Mouse (Mus musculus): ENCODE measurements around the gene Ssh2.

Ssh2 gene

GRCm38 (mm10) chr11:77215951-77216760 is at the start of gene Ssh2:
Gene Ssh2, plus strand, starts transcription at chr11:77216287.
- DNase-seq (ENCODE audit: low spot score in 2 of 2), result peak; percentile 73 to 76

DNA sequence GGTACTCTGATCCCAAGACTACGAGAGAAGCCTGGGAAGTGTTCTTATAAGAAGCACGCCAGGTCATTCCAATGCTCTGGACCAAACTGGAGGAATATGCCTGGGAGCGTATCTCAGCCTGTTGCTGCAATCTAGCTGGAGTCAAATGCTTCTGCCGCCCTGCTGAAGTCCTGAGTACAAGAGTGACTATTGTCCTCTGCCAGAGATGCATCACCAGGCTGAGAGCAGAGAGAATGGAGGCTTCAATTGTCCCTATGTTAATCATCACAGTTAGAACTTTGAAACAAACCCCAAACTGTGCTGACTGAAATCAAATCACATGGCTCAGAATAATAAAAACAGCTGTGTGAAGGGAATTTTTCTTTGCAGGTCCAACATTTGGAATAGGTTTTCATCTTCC is 42.4 kb upstream of the Ssh2 start:
- DNase-seq (ENCODE audit: low spot score in 2 of 2), result no peak

GRCm38 (mm10) chr11:77174531-77174930 is 41.6 kb upstream of the Ssh2 start:
- DNase-seq (ENCODE audit: low spot score in 2 of 2), result no peak

- no peak for DNase-seq (ENCODE audit: low spot score in 2 of 2)
Measured at GRCm38 (mm10) chr11:77179771-77180170, 36.3 kb upstream of the Ssh2 start.

- DNase-seq (ENCODE audit: low spot score in 2 of 2), result no peak
Measured at GRCm38 (mm10) chr11:77180886-77181285, 35.2 kb upstream of the Ssh2 start.

DNA sequence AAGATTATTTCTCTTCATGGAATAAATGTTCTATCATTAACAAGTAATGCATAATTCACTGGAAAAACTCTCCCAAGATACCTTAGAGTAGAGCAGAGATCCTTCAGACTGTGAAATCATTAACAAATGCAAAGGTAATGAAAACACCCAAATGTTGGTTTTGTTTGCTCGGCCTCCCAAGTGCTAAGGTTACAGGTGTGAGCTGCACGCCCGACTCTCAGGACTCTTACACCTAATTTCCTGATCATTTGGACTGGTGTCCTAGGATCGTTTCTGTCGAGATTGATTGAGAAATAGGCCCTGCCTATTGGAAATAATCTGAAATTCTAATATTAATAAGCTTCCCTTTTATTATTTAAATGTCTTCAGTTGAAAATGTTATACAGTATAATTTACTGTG is 34.6 kb upstream of the Ssh2 start:
- no peak for DNase-seq (ENCODE audit: low spot score in 2 of 2)

- DNase-seq (ENCODE audit: low spot score in 2 of 2), result no peak
Measured at GRCm38 (mm10) chr11:77182041-77182440, 34.0 kb upstream of the Ssh2 start.

DNA sequence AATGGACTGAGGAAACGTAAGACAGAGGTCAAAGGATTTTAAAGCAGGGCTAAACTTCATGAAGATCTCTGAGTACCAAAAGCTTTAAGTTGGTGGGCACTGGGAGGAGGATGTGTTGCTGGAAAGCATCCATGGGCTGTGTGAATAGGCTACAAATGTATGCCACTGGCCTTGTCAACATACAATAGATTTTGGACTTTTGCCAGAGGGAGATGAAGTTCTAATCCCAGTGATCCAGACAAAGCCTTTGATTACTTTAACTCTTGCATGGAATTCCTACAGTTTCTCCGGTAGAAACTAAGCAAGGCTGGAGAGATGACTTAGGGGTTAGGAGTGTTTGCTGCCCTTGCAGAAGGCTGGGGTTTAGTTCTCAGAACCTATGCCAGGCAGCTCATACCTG is 33.5 kb upstream of the Ssh2 start:
- no peak for DNase-seq (ENCODE audit: low spot score in 2 of 2)

- DNase-seq (ENCODE audit: low spot score in 2 of 2), result no peak
Measured at GRCm38 (mm10) chr11:77184926-77185325, 31.2 kb upstream of the Ssh2 start.

GRCm38 (mm10) chr11:77188868-77189267 is 27.2 kb upstream of the Ssh2 start, which contains the start of gene Efcab5:
Gene Efcab5, minus strand, starts transcription at chr11:77188968.
- DNase-seq (ENCODE audit: low spot score in 2 of 2), result no peak

GRCm38 (mm10) chr11:77193410-77193809 is 22.7 kb upstream of the Ssh2 start:
- DNase-seq (ENCODE audit: low spot score in 2 of 2), result no peak

GRCm38 (mm10) chr11:77193941-77194553 is 22.0 kb upstream of the Ssh2 start:
- no peak for DNase-seq (ENCODE audit: low spot score in 2 of 2)

GRCm38 (mm10) chr11:77194762-77195161 is 21.3 kb upstream of the Ssh2 start:
- DNase-seq (ENCODE audit: low spot score in 2 of 2), result no peak

DNA sequence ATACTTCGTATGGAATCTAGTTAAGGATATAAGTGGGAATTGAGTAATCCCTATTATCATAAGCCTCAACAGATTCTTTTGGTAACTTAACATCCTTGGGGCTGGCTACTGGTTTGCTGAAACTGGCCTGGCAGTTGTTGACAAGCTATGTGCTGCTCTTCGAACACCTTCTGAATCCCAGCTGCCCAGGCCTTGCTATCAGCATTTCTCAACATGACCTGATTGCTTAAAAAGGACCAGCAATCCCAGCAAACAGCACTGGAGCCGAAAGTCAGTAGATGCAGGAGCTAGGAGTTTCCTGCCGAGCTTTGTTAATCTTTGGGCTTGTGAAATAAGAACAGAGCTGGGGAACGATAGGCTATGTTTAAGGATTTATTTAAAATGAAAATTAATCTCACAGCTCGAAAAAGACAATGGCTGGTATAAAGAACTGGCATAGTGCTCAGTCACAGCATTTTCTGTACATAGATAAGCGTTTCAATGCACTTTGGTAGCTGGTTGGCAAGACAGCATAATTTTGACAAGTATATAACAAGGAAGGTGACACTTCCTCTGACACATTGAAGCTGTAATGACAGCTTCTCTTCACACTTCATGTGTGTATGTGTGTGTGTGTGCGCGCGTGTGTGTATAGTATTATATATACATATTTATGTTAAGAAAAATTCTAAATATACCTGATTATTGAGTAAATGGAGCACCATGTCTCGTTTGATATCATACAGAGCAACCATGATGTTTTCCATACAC is 20.6 kb upstream of the Ssh2 start:
- DNase-seq (ENCODE audit: low spot score in 2 of 2), result no peak

DNA sequence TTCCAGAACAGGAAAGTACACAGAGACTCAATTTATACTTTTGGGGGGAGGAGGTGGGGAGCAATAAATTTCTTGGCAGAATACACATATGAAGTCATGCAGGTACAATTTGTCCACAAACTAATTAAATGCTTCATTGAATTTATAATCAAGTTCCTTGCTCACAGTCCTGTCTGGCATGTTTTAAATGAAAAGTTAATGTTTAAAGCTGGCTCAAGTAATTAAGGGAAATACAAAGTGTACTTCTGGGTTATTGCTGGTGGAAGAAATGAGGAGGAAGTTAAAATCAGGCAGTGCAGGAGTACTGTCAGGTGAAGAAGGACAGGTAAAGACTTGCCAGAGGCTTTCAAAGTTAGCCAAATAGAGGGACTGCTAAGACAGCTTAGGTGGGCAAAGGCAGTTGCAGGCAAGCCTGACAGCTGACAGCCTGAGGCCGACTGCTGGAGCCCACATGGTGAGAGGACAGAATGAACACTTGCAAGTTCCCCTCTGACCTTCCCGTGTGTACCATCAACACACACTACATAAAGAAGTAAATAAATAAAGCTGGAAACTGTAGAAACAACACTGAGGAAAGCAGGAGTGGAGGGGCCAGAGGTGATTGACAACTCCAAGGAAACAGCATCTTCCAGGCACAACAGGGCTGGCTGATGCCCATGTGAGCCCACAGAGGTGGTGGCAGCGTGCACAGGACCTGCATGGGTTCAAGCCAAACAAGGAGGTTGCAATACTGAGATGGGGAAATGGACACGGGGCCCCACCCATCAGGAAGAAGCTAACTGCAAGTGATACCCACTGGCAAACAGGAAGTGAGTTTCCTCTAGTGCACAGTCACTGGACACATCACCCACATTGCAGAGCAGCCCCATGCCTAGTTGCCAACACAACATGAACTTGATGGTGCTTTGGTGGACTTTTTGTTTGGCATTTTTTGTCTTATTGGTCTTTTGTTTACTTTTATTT is 19.6 kb upstream of the Ssh2 start:
- peak in 1 of 2 experiments; percentile 7 for DNase-seq (ENCODE audit: low spot score in 2 of 2)

DNA sequence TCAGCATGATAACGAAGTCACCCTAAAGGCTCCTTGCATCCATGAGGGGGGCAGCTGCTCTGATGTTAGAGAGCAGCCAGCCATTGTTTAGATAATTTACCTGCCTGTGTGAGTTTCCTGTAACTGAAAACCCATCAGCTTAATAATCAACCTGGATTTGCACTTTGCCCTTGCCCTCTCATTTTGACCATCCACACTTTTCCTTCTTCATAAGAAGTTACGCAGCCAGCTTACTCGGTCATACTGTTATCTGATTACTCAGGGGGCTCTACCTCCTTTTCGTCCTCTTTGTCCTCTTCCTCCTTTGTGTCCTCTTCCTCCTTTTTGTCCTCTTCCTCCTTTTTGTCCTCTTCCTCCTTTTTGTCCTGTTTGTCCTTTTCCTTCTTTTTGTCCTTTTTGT is 16.5 kb upstream of the Ssh2 start:
- no peak for DNase-seq (ENCODE audit: low spot score in 2 of 2)

DNA sequence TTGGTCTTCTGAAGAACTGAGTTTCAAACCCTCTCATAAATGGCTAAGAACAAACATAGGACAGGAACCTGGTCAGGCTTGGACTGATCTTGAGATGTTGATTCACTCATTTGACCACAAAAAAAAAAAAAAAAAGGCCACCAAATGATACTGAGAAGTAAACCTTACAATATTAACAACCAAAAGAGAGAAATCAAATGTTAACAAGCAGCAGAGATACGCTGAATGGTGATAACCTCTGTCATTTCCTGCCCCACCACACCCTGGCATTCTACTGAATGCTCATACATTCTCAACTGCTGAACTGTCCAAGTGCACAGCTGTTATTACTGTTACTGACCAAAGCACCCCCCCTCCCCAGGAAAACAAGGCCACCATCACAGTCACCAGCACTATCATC is 15.4 kb upstream of the Ssh2 start:
- DNase-seq (ENCODE audit: low spot score in 2 of 2), result no peak

GRCm38 (mm10) chr11:77214142-77214692 is 1.9 kb upstream of the Ssh2 start:
- no peak for DNase-seq (ENCODE audit: low spot score in 2 of 2)

DNA sequence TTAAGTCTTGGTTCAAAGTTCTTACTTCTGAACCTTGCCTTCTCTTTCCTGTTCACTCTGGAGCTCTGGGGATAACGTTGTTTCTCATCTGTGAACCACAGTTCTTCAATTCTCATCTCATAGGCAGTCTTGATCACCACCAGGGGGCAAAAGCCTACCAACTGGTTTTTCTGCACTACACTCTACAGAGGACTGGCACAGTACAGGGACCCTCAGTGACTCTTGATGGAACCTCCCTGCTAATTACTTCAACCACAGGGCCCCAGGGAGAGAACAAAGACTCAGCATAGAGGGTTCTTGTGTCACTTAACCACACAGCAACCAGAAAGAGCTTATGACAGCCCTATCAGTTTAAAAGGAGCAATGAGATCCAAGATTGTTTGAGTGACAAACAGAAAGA is 1.3 kb upstream of the Ssh2 start:
- DNase-seq (ENCODE audit: low spot score in 2 of 2), result peak; percentile 63 to 65

- DNase-seq (ENCODE audit: low spot score in 2 of 2), result peak in 1 of 2 experiments; percentile 9
Measured at GRCm38 (mm10) chr11:77215483-77215882, 604 bp upstream of the Ssh2 start.

GRCm38 (mm10) chr11:77216761-77217130 is 659 bp downstream of the Ssh2 start:
- no peak for DNase-seq (ENCODE audit: low spot score in 2 of 2)
